In genomic region chr1:164704397-164705091, GRCm38 (mm10) we compare ENCODE assay signal across 9 mouse cellular contexts.
DNase-seq lines count a peak whose midpoint lies in the region; ATAC-seq and TF ChIP-seq lines count a peak whose summit lies in the region.
"Had no signal": no experiment of that assay in that cellular context is flagged by ENCODE, and none has a peak within 500 bp of the region (broad histone marks: within the 10 kb centered on the region; RNA-seq: fewer than 3 reads in every experiment).

No protein-coding gene starts in this region.

- H3K4me1 ChIP-seq in testis, adult 2 months (ENCODE audit: control insufficient read depth, insufficient read depth, low read length) = no peaks in the 10 kb centered on the region; the same call in 1 of the 2 replicates
- peaks cover 17% of the 10 kb centered on the region for H3K4me1 ChIP-seq in kidney, adult 2 months (ENCODE audit: control insufficient read depth, insufficient read depth, low read length)
- peaks cover 9% of the 10 kb centered on the region for H3K4me1 ChIP-seq in midbrain, embryonic 12.5 days
- no peaks in the 10 kb centered on the region for H3K4me1 ChIP-seq in cerebellum, adult 2 months (ENCODE audit: control insufficient read depth, insufficient read depth, low read length)

- ATAC-seq in midbrain, embryonic 12.5 days (ENCODE audit: low FRiP score, low read depth) = peak; percentile 98
- ATAC-seq in erythroid progenitor cell, adult 5-6 weeks (replicated peaks; ENCODE audit: low FRiP score, poor library complexity, severe bottlenecking) = no peak

- 73% methylated on average over 11 of the region's 11 CpGs for WGBS in kidney, adult 2 months
- WGBS in midbrain, embryonic 12.5 days = 46% methylated on average over 11 of the region's 11 CpGs
- 46% methylated on average over 11 of the region's 11 CpGs for WGBS in cerebellum, adult 2 months

- peak overlapping the region; percentile 5 for H3K4me3 ChIP-seq in testis, adult 2 months (ENCODE audit: control insufficient read depth, low read depth, low read length)
- no peak overlapping the region for H3K4me3 ChIP-seq in kidney, adult 2 months (ENCODE audit: insufficient read depth, low read depth, low read length)
- no peak overlapping the region for H3K4me3 ChIP-seq in midbrain, embryonic 12.5 days
- H3K4me3 ChIP-seq in cerebellum, adult 2 months (replicated peaks; ENCODE audit: insufficient read depth, low read depth, low read length) = no peak overlapping the region

- H3K36me3 ChIP-seq in testis, adult 2 months (ENCODE audit: control insufficient read depth, insufficient read depth, low read length) = no peaks in the 10 kb centered on the region
- H3K36me3 ChIP-seq in kidney, adult 2 months (ENCODE audit: control insufficient read depth, insufficient read depth, low read length) = no peaks in the 10 kb centered on the region
- H3K36me3 ChIP-seq in midbrain, embryonic 12.5 days = no peaks in the 10 kb centered on the region
- H3K36me3 ChIP-seq: G1E had no signal

- TF ChIP-seq POLR2A in testis, adult 2 months (IDR thresholded peaks at IDR 0.05; ENCODE audit: control insufficient read depth, low read depth, low read length) = no peak
- TF ChIP-seq POLR2A in kidney, adult 2 months (IDR thresholded peaks at IDR 0.05; ENCODE audit: low read depth, low read length) = no peak
- TF ChIP-seq POLR2A in cerebellum, adult 2 months (IDR thresholded peaks at IDR 0.05; ENCODE audit: borderline replicate concordance, insufficient read depth, low read length) = no peak

- peak overlapping the region; percentile 15; the same call in 1 of the 2 replicates for H3K4me2 ChIP-seq in midbrain, embryonic 12.5 days (replicated peaks)

- H3K27ac ChIP-seq in testis, adult 2 months (ENCODE audit: control insufficient read depth, insufficient read depth, low read depth, low read length) = no peak overlapping the region
- peak overlapping the region; percentile 99 for H3K27ac ChIP-seq in kidney, adult 2 months (ENCODE audit: insufficient read depth, low read depth, low read length)
- H3K27ac ChIP-seq in midbrain, embryonic 12.5 days (replicated peaks) = peak overlapping the region; percentile 63; the same call in 1 of the 2 replicates
- H3K27ac ChIP-seq in cerebellum, adult 2 months (ENCODE audit: insufficient read depth, low read length) = no peak overlapping the region

- no peak for DNase-seq in testis, postnatal 14 days (ENCODE audit: low spot score)
- peak; percentile 29 for DNase-seq in kidney, adult 2 months
- DNase-seq in cerebellum, adult 2 months = no peak
- DNase-seq in heart, adult 8-10 months (ENCODE audit: low spot score) = no peak
- no peak for DNase-seq in urinary bladder, postnatal 14 days (ENCODE audit: low spot score)

- no peak for TF ChIP-seq CTCF in testis, adult 2 months (IDR thresholded peaks at IDR 0.05; ENCODE audit: control insufficient read depth, insufficient read depth, insufficient replicate concordance, low read depth, low read length)
- TF ChIP-seq CTCF in kidney, adult 2 months (conservative IDR thresholded peaks at IDR 0.05; ENCODE audit: insufficient read depth, insufficient read length, low read depth, low read length) = no peak
- no peak for TF ChIP-seq CTCF in cerebellum, adult 2 months (IDR thresholded peaks at IDR 0.05; ENCODE audit: borderline replicate concordance, insufficient read depth, low read depth, low read length)

- no peaks in the 10 kb centered on the region for H3K9me3 ChIP-seq in midbrain, embryonic 12.5 days

- no peak overlapping the region for H3K9ac ChIP-seq in midbrain, embryonic 12.5 days (replicated peaks)

- H3K27me3 ChIP-seq in testis, adult 2 months (ENCODE audit: control insufficient read depth, insufficient read depth, low read length) = no peaks in the 10 kb centered on the region
- H3K27me3 ChIP-seq in kidney, adult 2 months (replicated peaks; ENCODE audit: control insufficient read depth, insufficient read depth, low read length) = no peaks in the 10 kb centered on the region
- peaks cover 8% of the 10 kb centered on the region; the same call in 1 of the 2 replicates for H3K27me3 ChIP-seq in midbrain, embryonic 12.5 days
- H3K27me3 ChIP-seq in cerebellum, adult 2 months (ENCODE audit: control insufficient read depth, insufficient read depth, low read length) = no peaks in the 10 kb centered on the region

Comparison
In these comparisons a context has a peak if more than half of its experiments do, and no peak if none do; other contexts are left out.
1. H3K27ac ChIP-seq: peak in kidney, adult 2 months (single experiment) and midbrain, embryonic 12.5 days (single experiment); none in testis, adult 2 months (single experiment) and cerebellum, adult 2 months (single experiment).